ENCODE assay signal across 15 mouse cellular contexts in genomic region chr13:75733594-75734161, GRCm38 (mm10). TPM values are rescaled to one million over a fixed set of nuclear protein-coding genes. Genes with fewer than 3 reads are reported as not detected.
A peak's percentile ranks its signal among the peaks of the same experiment; 100 is the strongest.
DNase-seq lines count a peak whose midpoint lies in the region; ATAC-seq and TF ChIP-seq lines count a peak whose summit lies in the region.
"Had no signal": no experiment of that assay in that cellular context is flagged by ENCODE, and none has a peak within 500 bp of the region (broad histone marks: within the 10 kb centered on the region; RNA-seq: fewer than 3 reads in every experiment).

No protein-coding gene starts in this region.

- no peak for TF ChIP-seq POLR2A in CH12.LX (IDR thresholded peaks at IDR 0.05; ENCODE audit: low read depth, low read length)

- H3K27ac ChIP-seq in heart, embryonic 12.5 days (ENCODE audit: poor library complexity, severe bottlenecking): no peak overlapping the region
- peak overlapping the region; percentile 87 for H3K27ac ChIP-seq in CH12.LX (ENCODE audit: insufficient read depth, low read depth)
- H3K27ac ChIP-seq in hindbrain, postnatal 0 days: no peak overlapping the region
- H3K27ac ChIP-seq: embryonic facial prominence, embryonic 15.5 days; limb, embryonic 15.5 days had no signal

- peaks cover 6% of the 10 kb centered on the region for H3K4me1 ChIP-seq in heart, embryonic 12.5 days (replicated peaks)
- H3K4me1 ChIP-seq in CH12.LX (ENCODE audit: control insufficient read depth in 1 of 2, insufficient read depth in 2 of 2): peaks cover 15 to 81% of the 10 kb centered on the region in 2 experiments
- no peaks in the 10 kb centered on the region for H3K4me1 ChIP-seq in hindbrain, postnatal 0 days (ENCODE audit: insufficient read depth, low read length)
- H3K4me1 ChIP-seq: embryonic facial prominence, embryonic 15.5 days; limb, embryonic 15.5 days had no signal

- TF ChIP-seq EP300 in CH12.LX (IDR thresholded peaks at IDR 0.05; ENCODE audit: low read length): no peak; the same call in 1 of the 2 replicates

- intact Hi-C loops in heart, postnatal 14 days (cut with DNase I): no loop called here

- ATAC-seq in heart, embryonic 12.5 days (ENCODE audit: insufficient number of reproducible peaks, low FRiP score): peak; percentile 93
- ATAC-seq in erythroid progenitor cell, adult 5-6 weeks (replicated peaks; ENCODE audit: low FRiP score, poor library complexity, severe bottlenecking): peak; percentile 86
- peak; percentile 35; the same call in 1 of the 2 replicates for ATAC-seq in megakaryocyte, adult 5-6 weeks (ENCODE audit: poor library complexity, severe bottlenecking)
- no peak for ATAC-seq in hindbrain, postnatal 0 days
- ATAC-seq: forebrain, embryonic 16.5 days; inflammation-experienced regulatory T-cells, adult 6 months had no signal

- no peak overlapping the region for H3K4me3 ChIP-seq in heart, embryonic 12.5 days
- H3K4me3 ChIP-seq in CH12.LX (replicated peaks in 1 of 3; ENCODE audit: low read depth in 2 of 3, low read length in 2 of 3, poor library complexity in 1 of 3): no peak overlapping the region
- H3K4me3 ChIP-seq in hindbrain, postnatal 0 days (ENCODE audit: low read length): no peak overlapping the region
- H3K4me3 ChIP-seq: embryonic facial prominence, embryonic 15.5 days; limb, embryonic 15.5 days; myocyte had no signal

- no peak for TF ChIP-seq RAD21 in CH12.LX (IDR thresholded peaks at IDR 0.05; ENCODE audit: low read depth, low read length)

- DNase-seq in heart, postnatal 14 days: no peak
- no peak for DNase-seq in CH12.LX (ENCODE audit: extremely low read depth)
- DNase-seq in hindbrain, postnatal 0 days (ENCODE audit: low spot score): no peak
- DNase-seq in adrenal gland, postnatal 10 days: no peak
- DNase-seq in gastrocnemius, adult 8-10 months (ENCODE audit: low spot score in 2 of 2): no peak
- DNase-seq: kidney, postnatal 36 days; right cerebral cortex, postnatal 25 days had no signal

- dilution Hi-C loops in CH12.LX (cut with MboI; ENCODE audit: extremely low pct_ligation_motif_present, extremely low pct_unique_long_range_greater_than_20kb, low sequenced_read_pairs): no loop called here

- no peak overlapping the region for H3K9ac ChIP-seq in heart, embryonic 12.5 days
- peak overlapping the region; percentile 58 for H3K9ac ChIP-seq in CH12.LX (ENCODE audit: insufficient read depth, low read depth)
- no peak overlapping the region for H3K9ac ChIP-seq in hindbrain, postnatal 0 days (replicated peaks; ENCODE audit: low read length)
- H3K9ac ChIP-seq: embryonic facial prominence, embryonic 15.5 days; limb, embryonic 15.5 days had no signal

- H3K9me3 ChIP-seq in heart, embryonic 12.5 days (replicated peaks): no peaks in the 10 kb centered on the region
- H3K9me3 ChIP-seq in CH12.LX (replicated peaks; ENCODE audit: low read length): no peaks in the 10 kb centered on the region
- no peaks in the 10 kb centered on the region for H3K9me3 ChIP-seq in hindbrain, postnatal 0 days (ENCODE audit: low read length)
- H3K9me3 ChIP-seq: embryonic facial prominence, embryonic 15.5 days; limb, embryonic 15.5 days had no signal

- WGBS in heart, embryonic 12.5 days: 16% methylated on average over 3 of the region's 3 CpGs
- 82% methylated on average over 3 of the region's 3 CpGs for WGBS in hindbrain, postnatal 0 days

- in situ Hi-C loops in CH12.LX (cut with MboI; ENCODE audit: low pct_ligation_motif_present, low pct_unique_long_range_greater_than_20kb, low sequenced_read_pairs): no loop called here

- peaks cover 73% of the 10 kb centered on the region for H3K79me2 ChIP-seq in CH12.LX (replicated peaks; ENCODE audit: control insufficient read depth, extremely low read depth, insufficient read depth, poor library complexity, severe bottlenecking)

- no peak overlapping the region for H3K4me2 ChIP-seq in heart, embryonic 12.5 days
- peak overlapping the region; percentile 37 for H3K4me2 ChIP-seq in CH12.LX (ENCODE audit: insufficient read depth, low read depth, poor library complexity, severe bottlenecking)
- H3K4me2 ChIP-seq in hindbrain, postnatal 0 days (ENCODE audit: low read depth, low read length): no peak overlapping the region
- H3K4me2 ChIP-seq: embryonic facial prominence, embryonic 15.5 days; limb, embryonic 15.5 days had no signal

- no peaks in the 10 kb centered on the region for H3K27me3 ChIP-seq in heart, embryonic 12.5 days (replicated peaks)
- no peaks in the 10 kb centered on the region for H3K27me3 ChIP-seq in CH12.LX (replicated peaks)
- H3K27me3 ChIP-seq in hindbrain, postnatal 0 days (ENCODE audit: insufficient read depth, low read length): no peaks in the 10 kb centered on the region
- H3K27me3 ChIP-seq: embryonic facial prominence, embryonic 15.5 days; limb, embryonic 15.5 days had no signal

- no peaks in the 10 kb centered on the region for H3K36me3 ChIP-seq in heart, embryonic 12.5 days
- H3K36me3 ChIP-seq in CH12.LX (replicated peaks in 1 of 2; ENCODE audit: control insufficient read depth in 1 of 2, insufficient read depth in 1 of 2, low read length in 1 of 2): peaks cover 3 to 9% of the 10 kb centered on the region in 2 experiments
- no peaks in the 10 kb centered on the region for H3K36me3 ChIP-seq in hindbrain, postnatal 0 days (ENCODE audit: insufficient read depth, low read length)
- H3K36me3 ChIP-seq: embryonic facial prominence, embryonic 15.5 days; limb, embryonic 15.5 days had no signal

- TF ChIP-seq CTCF in CH12.LX (conservative IDR thresholded peaks at IDR 0.05 in 1 of 2, IDR thresholded peaks at IDR 0.05 in 1 of 2; ENCODE audit: low read depth in 2 of 2, low read length in 2 of 2): no peak
- no peak for TF ChIP-seq CTCF in hindbrain, postnatal 0 days (IDR thresholded peaks at IDR 0.05; ENCODE audit: low read depth)

TF ChIP-seq in CH12.LX, 34 proteins besides CTCF, POLR2A, EP300 and RAD21:
- TF ChIP-seq MAX (IDR thresholded peaks at IDR 0.05; ENCODE audit: low read length) (no peak), MYC (IDR thresholded peaks at IDR 0.05; ENCODE audit: low read depth, low read length) (no peak), ETS1 (conservative IDR thresholded peaks at IDR 0.05; ENCODE audit: low read depth, low read length) (peak; percentile 32; the same call in 1 of the 2 replicates), ELF1 (IDR thresholded peaks at IDR 0.05; ENCODE audit: low read depth, low read length) (no peak), ZNF384 (IDR thresholded peaks at IDR 0.05; ENCODE audit: low read depth, low read length) (peak; percentile 69)

RNA-seq across cellular contexts. Expression of gene Ell2, which starts 27.1 kb away (rescaled TPM):
- polyA plus RNA-seq in heart, embryonic 12.5 days (2016; fragmentation: Nextera tagmentation; extraction: Ambion mirVana): 8.5 and 10.4 TPM in 2 replicates
- 10 to 100 TPM; 20.4 to 22.8 TPM for total RNA-seq in heart, postnatal 14 days (2021)
- total RNA-seq in CH12.LX (2012; rRNA removed) (44.4 and 63.4 TPM in 2 replicates), CH12.LX (2014; rRNA removed) (50.9 and 51.3 TPM in 2 replicates)
- 114 and 123 TPM in 2 replicates for polyA plus RNA-seq in CH12.LX (2012; ENCODE audit: insufficient read length, low read depth)
- total RNA-seq in erythroid progenitor cell, adult 5-6 weeks (2015; ENCODE audit: low replicate concordance): 78.4 and 114 TPM in 2 replicates
- total RNA-seq in erythroid progenitor cell, adult 5-6 weeks (2017; ENCODE audit: low replicate concordance): 46.5 and 46.8 TPM in 2 replicates
- 12.2 and 13.8 TPM in 2 replicates for total RNA-seq in megakaryocyte, adult 5-6 weeks (2015)
- 7.7 and 7.9 TPM in 2 replicates for total RNA-seq in megakaryocyte, adult 5-6 weeks (2017)
- 2.1 and 3.1 TPM in 2 replicates for total RNA-seq in hindbrain, postnatal 0 days (2014; rRNA removed)
- 2.6 and 2.7 TPM in 2 replicates for polyA plus RNA-seq in hindbrain, postnatal 0 days (2015; fragmentation: Nextera tagmentation; extraction: Ambion mirVana)
- 10 to 100 TPM; 26.6 to 59.7 TPM for total RNA-seq in adrenal gland, postnatal 10 days (2021)
- total RNA-seq in gastrocnemius, adult 8-10 months (2022): 10 to 100 TPM; 20.7 to 50.6 (median 28.9) TPM
